Mouse (Mus musculus) heart, postnatal 0 days (tissue): ENCODE data around the gene Zbtb25. TPM values are rescaled to one million over a fixed set of nuclear protein-coding genes. Genes with fewer than 3 reads are reported as not detected.

Source experiments
- ATAC-seq: fragments of 200-750 bp; cut with Nextera tagmentation; 2 replicates; pipeline ENCODE4 v1.8.0; 2017; ENCODE audit warnings: low read depth, moderate number of reproducible peaks, moderate library complexity; ENCODE audit not compliant: insufficient read depth
- DNase-seq: peaks from one replicate; pipeline ENCODE4 v3.0.0-alpha.2; 2016; ENCODE audit warnings: low spot score
- H3K27ac ChIP-seq: fragments of 300-500 bp; sonication (generic); 2 replicates; pipeline ENCODE4 v1.5.1; 2014; ENCODE audit warnings: low read depth, mild to moderate bottlenecking
- H3K27me3 ChIP-seq: fragments of 300-500 bp; sonication (generic); 2 replicates; pipeline ENCODE4 v1.6.1; 2014; ENCODE audit warnings: low read length, mixed read lengths; ENCODE audit not compliant: control insufficient read depth, insufficient read depth
- H3K36me3 ChIP-seq: fragments of 300-500 bp; sonication (generic); replicated peaks from 2 replicates; pipeline ENCODE4 v1.6.1; 2014; ENCODE audit warnings: low read length, mixed read lengths; ENCODE audit not compliant: control insufficient read depth, insufficient read depth
- H3K4me1 ChIP-seq: fragments of 300-500 bp; sonication (generic); 2 replicates; pipeline ENCODE4 v1.6.1; 2014; ENCODE audit warnings: antibody characterized with exemption; ENCODE audit not compliant: control insufficient read depth, insufficient read depth
- H3K4me2 ChIP-seq: fragments of 300-500 bp; sonication (generic); 2 replicates; pipeline ENCODE4 v1.6.1; 2014; ENCODE audit warnings: low read depth, mild to moderate bottlenecking, low read length, moderate library complexity
- H3K4me3 ChIP-seq: fragments of 300-500 bp; sonication (generic); 2 replicates; pipeline ENCODE4 v1.5.1; 2014; ENCODE audit warnings: low read depth, low read length
- H3K9ac ChIP-seq: fragments of 300-500 bp; sonication (generic); replicated peaks from 2 replicates; pipeline ENCODE4 v1.6.1; 2014; ENCODE audit warnings: low read depth, low read length, mixed read lengths
- H3K9me3 ChIP-seq: fragments of 300-500 bp; sonication (generic); replicated peaks from 2 replicates; pipeline ENCODE4 v1.6.1; 2016; ENCODE audit warnings: low read length; ENCODE audit not compliant: control insufficient read depth
- CTCF ChIP-seq: IDR thresholded peaks from 2 replicates; pipeline ENCODE4 v1.5.1; 2016; ENCODE audit warnings: antibody characterized with exemption, control low read depth, low read depth
- EP300 ChIP-seq: IDR thresholded peaks from 2 replicates; pipeline ENCODE4 v1.6.1; 2016; ENCODE audit warnings: antibody characterized with exemption, low read depth
- WGBS: fragments of 180-500 bp; shearing (Covaris S2); extraction: QIAGEN DNeasy Blood & Tissue Kit; methylation state at CpG from one replicate; pipeline ENCODE4 v1.1.7; 2014; 5-methylcytosine and 5-hydroxymethylcytosine counted together
- polyA plus RNA-seq: library from polyadenylated mRNA; unstranded; fragments of >200 nt; fragmentation: Nextera tagmentation; extraction: Ambion mirVana; gene quantifications from 2 replicates; pipeline ENCODE4 v1.2.1, GENCODE M21; 2015
- total RNA-seq: library from RNA; depleted of rRNA; stranded (reverse); fragments of >200 nt; gene quantifications from 2 replicates; pipeline ENCODE4 v1.2.3, GENCODE M21; 2014; ENCODE audit warnings: low replicate concordance

Zbtb25 gene
- total and polyA plus RNA-seq, 2 experiments from 2014 or later: 8.1 to 10.4 TPM

GRCm38 (mm10) chr12:76407184-76407583 is 37.8 kb upstream of the Zbtb25 start:
- WGBS: 78% methylated on average over 1 of the region's 1 CpGs
- no peak overlapping the region for H3K9ac ChIP-seq
- no peak for TF ChIP-seq CTCF
- TF ChIP-seq EP300: no peak

GRCm38 (mm10) chr12:76405971-76406370 is 36.6 kb upstream of the Zbtb25 start:
- Histone ChIP-seq H3K4me2 (peak overlapping the region; percentile 76), H3K27me3 (peaks cover 17% of the 10 kb centered on the region; the same call in 1 of the 2 replicates), H3K9me3 (no peaks in the 10 kb centered on the region), H3K36me3 (no peaks in the 10 kb centered on the region), H3K9ac (0 out of 2 replicates have a peak overlapping the region, but pooled peaks have one; percentile 18), H3K27ac (no peak overlapping the region), H3K4me1 (peaks cover 16% of the 10 kb centered on the region), H3K4me3 (peak overlapping the region; percentile 76)
- DNase-seq (no peak), ATAC-seq (no peak)
- 5% methylated on average over 23 of the region's 23 CpGs for WGBS
- no peak for TF ChIP-seq CTCF
- no peak for TF ChIP-seq EP300

More at GRCm38 (mm10) chr12:76407184-76407583, 37.8 kb upstream of the Zbtb25 start:
- Histone ChIP-seq H3K27me3 (peaks cover 17% of the 10 kb centered on the region; the same call in 1 of the 2 replicates), H3K27ac (no peak overlapping the region), H3K4me1 (peaks cover 16% of the 10 kb centered on the region), H3K9me3 (no peaks in the 10 kb centered on the region), H3K4me3 (no peak overlapping the region), H3K4me2 (no peak overlapping the region), H3K36me3 (no peaks in the 10 kb centered on the region)
- DNase-seq: no peak
- ATAC-seq: no peak

- Histone ChIP-seq H3K4me1 (peaks cover 16% of the 10 kb centered on the region), H3K9ac (0 out of 2 replicates have a peak overlapping the region, but pooled peaks have one; percentile 18), H3K27me3 (peaks cover 17% of the 10 kb centered on the region; the same call in 1 of the 2 replicates), H3K27ac (no peak overlapping the region), H3K9me3 (no peaks in the 10 kb centered on the region), H3K4me2 (peak overlapping the region; percentile 76), H3K36me3 (no peaks in the 10 kb centered on the region), H3K4me3 (peak overlapping the region; percentile 76)
- WGBS: 4% methylated on average over 64 of the region's 64 CpGs
- DNase-seq (no peak), ATAC-seq (no peak)
- TF ChIP-seq EP300: no peak
- no peak for TF ChIP-seq CTCF
Measured at GRCm38 (mm10) chr12:76405183-76405970, 36.0 kb upstream of the Zbtb25 start.

- peak overlapping the region; percentile 76 for H3K4me3 ChIP-seq
- peaks cover 16% of the 10 kb centered on the region for H3K4me1 ChIP-seq
- 8% methylated on average over 20 of the region's 20 CpGs for WGBS
- ATAC-seq: no peak
- no peak for TF ChIP-seq EP300
- TF ChIP-seq CTCF: no peak
- H3K27ac ChIP-seq: no peak overlapping the region
- no peak for DNase-seq
- H3K36me3 ChIP-seq: no peaks in the 10 kb centered on the region
- peak overlapping the region; percentile 76 for H3K4me2 ChIP-seq
- 0 out of 2 replicates have a peak overlapping the region, but pooled peaks have one; percentile 18 for H3K9ac ChIP-seq
- H3K27me3 ChIP-seq: peaks cover 17% of the 10 kb centered on the region; the same call in 1 of the 2 replicates
- H3K9me3 ChIP-seq: no peaks in the 10 kb centered on the region
Measured at GRCm38 (mm10) chr12:76404836-76405182, 35.4 kb upstream of the Zbtb25 start.

- Histone ChIP-seq H3K4me2 (peak within 1 kb of the TSS; percentile 76), H3K27me3 (peaks cover 17% of the 10 kb centered on the region; the same call in 1 of the 2 replicates), H3K4me1 (peaks cover 16% of the 10 kb centered on the region), H3K9me3 (no peaks in the 10 kb centered on the region), H3K27ac (peak within 1 kb of the TSS; percentile 96), H3K4me3 (peak within 1 kb of the TSS; percentile 76), H3K36me3 (no peaks in the 10 kb centered on the region), H3K9ac (peak within 1 kb of the TSS; percentile 72)
- DNase-seq (peak; percentile 100), ATAC-seq (peak; percentile 97)
- TF ChIP-seq CTCF: no peak
- peak; percentile 7; the same call in 1 of the 2 replicates for TF ChIP-seq EP300
- WGBS: under 1% methylated on average over 54 of the region's 54 CpGs
Measured at GRCm38 (mm10) chr12:76403886-76404537, 34.6 kb upstream of the Zbtb25 start, which contains the start of gene Hspa2. Gene Hspa2 (plus strand): TSS chr12:76404176.
